Mouse (Mus musculus) limb, embryonic 15.5 days (tissue): Measurements from ENCODE around the gene Hist1h4c. TPM values are rescaled to one million over a fixed set of nuclear protein-coding genes. Genes with fewer than 3 reads are reported as not detected.
"Not testable (repeated sequence)": the region's sequence is repeated elsewhere in the genome, so short reads cannot be mapped to it uniquely, and the experiment has no call there.

Source experiments
- ATAC-seq: fragments of 200-750 bp; cut with Nextera tagmentation; 2 replicates; pipeline ENCODE4 v1.8.0; 2017; ENCODE audit warnings: low read depth, moderate TSS enrichment; ENCODE audit not compliant: insufficient number of reproducible peaks, low FRiP score, low TSS enrichment
- H3K27ac ChIP-seq: fragments of 300-500 bp; sonication (generic); 2 replicates; pipeline ENCODE4 v1.5.1; 2015; ENCODE audit warnings: moderate library complexity, mild to moderate bottlenecking, inconsistent platforms
- H3K27me3 ChIP-seq: fragments of 300-500 bp; sonication (generic); 2 replicates; pipeline ENCODE4 v1.6.1; 2015; ENCODE audit warnings: inconsistent platforms
- H3K36me3 ChIP-seq: fragments of 300-500 bp; sonication (generic); 2 replicates; pipeline ENCODE4 v1.6.1; 2015; ENCODE audit warnings: inconsistent platforms
- H3K4me1 ChIP-seq: fragments of 300-500 bp; sonication (generic); 2 replicates; pipeline ENCODE4 v1.6.1; 2015; ENCODE audit warnings: inconsistent platforms
- H3K4me2 ChIP-seq: fragments of 300-500 bp; sonication (generic); 2 replicates; pipeline ENCODE4 v1.6.1; 2015; ENCODE audit warnings: mild to moderate bottlenecking, inconsistent platforms
- H3K4me3 ChIP-seq: fragments of 300-500 bp; sonication (generic); 2 replicates; pipeline ENCODE4 v1.5.1; 2015; ENCODE audit warnings: mild to moderate bottlenecking, inconsistent platforms
- H3K9ac ChIP-seq: fragments of 300-500 bp; sonication (generic); 2 replicates; pipeline ENCODE4 v1.6.1; 2015; ENCODE audit warnings: inconsistent platforms
- H3K9me3 ChIP-seq: fragments of 300-500 bp; sonication (generic); 2 replicates; pipeline ENCODE4 v1.6.1; 2016; ENCODE audit warnings: inconsistent platforms
- whole genome bisulfite sequencing: fragments of 180-500 bp; shearing (Covaris S2); methylation state at CpG from one replicate; pipeline ENCODE4 v1.1.7; 2015; 5-methylcytosine and 5-hydroxymethylcytosine counted together
- polyA plus RNA-seq: library from polyadenylated mRNA; unstranded; fragments of >200 nt; fragmentation: Nextera tagmentation; extraction: Ambion mirVana; gene quantifications from 2 replicates; pipeline ENCODE4 v1.2.1, GENCODE M21; 2015

Gene Hist1h4c
- polyA plus RNA-seq, 1 experiment from 2014 or later, result 4.0 TPM

DNA sequence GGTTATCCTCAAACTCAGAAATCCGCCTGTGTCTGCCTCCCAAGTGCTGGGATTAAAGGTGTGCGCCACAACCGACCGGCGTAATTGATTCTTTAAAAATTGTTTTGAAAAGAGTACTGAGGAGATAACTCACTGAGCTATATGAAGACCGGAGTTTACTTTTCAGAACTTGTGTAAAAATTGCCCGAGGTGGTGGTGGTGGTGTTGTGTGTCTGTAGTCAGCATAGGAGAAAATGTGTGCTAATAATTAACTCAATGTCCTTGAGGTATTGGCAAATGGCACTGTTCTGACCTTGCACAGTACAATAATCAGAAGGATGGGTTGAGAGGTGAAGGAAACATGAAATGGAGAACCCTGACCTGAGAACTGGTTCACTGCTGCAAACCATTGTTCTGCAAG, 10.3 kb downstream of the Hist1h4c start:
- WGBS, result 89% methylated on average over 7 of the region's 7 CpGs

GRCm38 (mm10) chr13:23687181-23687580, 11.1 kb downstream of the Hist1h4c start:
- Histone ChIP-seq H3K36me3 (no peaks in the 10 kb centered on the region), H3K9me3 (no peaks in the 10 kb centered on the region), H3K4me2 (no peak overlapping the region), H3K4me1 (peaks cover 3% of the 10 kb centered on the region; the same call in 1 of the 2 replicates), H3K27ac (no peak overlapping the region), H3K9ac (no peak overlapping the region), H3K27me3 (no peaks in the 10 kb centered on the region), H3K4me3 (no peak overlapping the region)
- 69% methylated on average over 4 of the region's 4 CpGs for WGBS
- ATAC-seq, result no peak

More for the DNA sequence above, 10.3 kb downstream of the Hist1h4c start:
- H3K4me2 ChIP-seq, result no peak overlapping the region
- no peak overlapping the region for H3K9ac ChIP-seq
- H3K4me3 ChIP-seq, result no peak overlapping the region
- H3K9me3 ChIP-seq, result no peaks in the 10 kb centered on the region
- ATAC-seq, result no peak
- H3K27ac ChIP-seq, result no peak overlapping the region
- no peaks in the 10 kb centered on the region for H3K36me3 ChIP-seq
- H3K27me3 ChIP-seq, result no peaks in the 10 kb centered on the region
- H3K4me1 ChIP-seq, result no peaks in the 10 kb centered on the region; the same call in 1 of the 2 replicates

DNA sequence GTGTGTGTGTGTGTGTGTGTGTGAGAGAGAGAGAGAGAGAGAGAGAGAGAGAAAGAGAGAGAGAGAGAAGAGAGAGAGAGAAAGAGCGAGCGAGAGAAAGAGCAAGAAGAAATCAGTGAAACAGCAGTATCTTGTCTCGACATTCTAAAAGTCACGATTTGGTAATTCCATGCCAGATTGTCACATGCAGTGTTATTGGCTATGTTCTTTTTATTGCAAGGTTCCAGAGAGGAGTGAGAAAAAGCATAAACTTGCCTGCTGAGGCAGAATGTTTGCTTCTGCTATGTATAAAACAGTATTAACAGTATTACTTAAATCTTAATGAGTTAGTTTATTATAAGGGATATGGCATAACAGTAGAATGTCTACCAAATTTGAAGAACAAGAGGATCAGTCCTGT, 12.3 kb downstream of the Hist1h4c start:
- WGBS, result 35% methylated on average over 4 of the region's 4 CpGs
- Histone ChIP-seq H3K9me3 (no peaks in the 10 kb centered on the region), H3K27ac (peak overlapping the region; percentile 97), H3K36me3 (no peaks in the 10 kb centered on the region), H3K27me3 (no peaks in the 10 kb centered on the region), H3K4me3 (peak overlapping the region; percentile 46), H3K9ac (peak overlapping the region; percentile 23; the same call in 1 of the 2 replicates), H3K4me1 (peaks cover 3% of the 10 kb centered on the region; the same call in 1 of the 2 replicates), H3K4me2 (peak overlapping the region; percentile 63)
- no peak for ATAC-seq

- H3K4me1 ChIP-seq, result peaks cover 3% of the 10 kb centered on the region; the same call in 1 of the 2 replicates
- peak overlapping the region; percentile 46 for H3K4me3 ChIP-seq
- no peaks in the 10 kb centered on the region for H3K36me3 ChIP-seq
- WGBS, result 5% methylated on average over 15 of the region's 15 CpGs
- no peak for ATAC-seq
- H3K27ac ChIP-seq, result peak overlapping the region; percentile 97
- H3K9me3 ChIP-seq, result no peaks in the 10 kb centered on the region
- peak overlapping the region; percentile 63 for H3K4me2 ChIP-seq
- H3K27me3 ChIP-seq, result no peaks in the 10 kb centered on the region
- H3K9ac ChIP-seq, result peak overlapping the region; percentile 40
These were observed 13.0 kb downstream of the Hist1h4c start for GRCm38 (mm10) chr13:23685121-23685861.

DNA sequence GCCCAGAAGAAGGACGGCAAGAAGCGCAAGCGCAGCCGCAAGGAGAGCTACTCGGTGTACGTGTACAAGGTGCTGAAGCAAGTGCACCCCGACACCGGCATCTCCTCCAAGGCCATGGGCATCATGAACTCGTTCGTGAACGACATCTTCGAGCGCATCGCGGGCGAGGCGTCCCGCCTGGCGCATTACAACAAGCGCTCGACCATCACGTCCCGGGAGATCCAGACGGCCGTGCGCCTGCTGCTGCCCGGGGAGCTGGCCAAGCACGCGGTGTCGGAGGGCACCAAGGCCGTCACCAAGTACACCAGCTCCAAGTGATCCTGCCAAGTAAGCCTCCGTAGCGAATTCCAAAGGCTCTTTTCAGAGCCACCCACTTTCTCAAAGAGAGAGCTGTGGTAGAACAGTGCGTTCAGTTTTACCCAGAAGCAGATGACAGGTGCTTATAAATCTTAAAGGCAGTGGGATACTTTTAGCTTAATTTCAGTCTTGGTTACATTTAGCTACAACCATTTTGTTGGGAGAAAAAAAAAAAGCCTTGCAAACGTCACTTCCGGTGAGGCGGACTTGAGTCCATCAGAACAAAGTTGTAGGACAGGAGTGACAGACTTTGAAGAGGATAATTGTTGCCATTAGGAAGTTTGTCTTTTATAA, 13.8 kb downstream of the Hist1h4c start:
- Histone ChIP-seq H3K27ac (peak overlapping the region; percentile 97), H3K4me3 (peak overlapping the region; percentile 46), H3K4me2 (peak overlapping the region; percentile 63), H3K9ac (peak overlapping the region; percentile 40)
- H3K27me3 ChIP-seq, H3K9me3 ChIP-seq, H3K36me3 ChIP-seq, H3K4me1 ChIP-seq: not testable (repeated sequence)
- ATAC-seq, result 0 out of 2 replicates have a peak, but pooled peaks have one; percentile 4
- WGBS, result 0% methylated on average over 20 of the region's 37 CpGs

GRCm38 (mm10) chr13:23683755-23684281, 14.4 kb downstream of the Hist1h4c start, which contains the start of the genes Hist1h2ac and Hist1h2bc:
Hist1h2ac (minus strand) TSS chr13:23683948.
Hist1h2bc (plus strand) TSS chr13:23684199.
- Histone ChIP-seq H3K9me3 (no peaks in the 10 kb centered on the region), H3K27ac (peak within 1 kb of the TSS; percentile 97), H3K4me3 (peak within 1 kb of the TSS; percentile 46), H3K27me3 (no peaks in the 10 kb centered on the region), H3K4me2 (peak within 1 kb of the TSS; percentile 63), H3K4me1 (peaks cover 3% of the 10 kb centered on the region; the same call in 1 of the 2 replicates), H3K36me3 (no peaks in the 10 kb centered on the region), H3K9ac (peak within 1 kb of the TSS; percentile 40)
- under 1% methylated on average over 32 of the region's 32 CpGs for WGBS
- ATAC-seq, result peak; percentile 94

DNA sequence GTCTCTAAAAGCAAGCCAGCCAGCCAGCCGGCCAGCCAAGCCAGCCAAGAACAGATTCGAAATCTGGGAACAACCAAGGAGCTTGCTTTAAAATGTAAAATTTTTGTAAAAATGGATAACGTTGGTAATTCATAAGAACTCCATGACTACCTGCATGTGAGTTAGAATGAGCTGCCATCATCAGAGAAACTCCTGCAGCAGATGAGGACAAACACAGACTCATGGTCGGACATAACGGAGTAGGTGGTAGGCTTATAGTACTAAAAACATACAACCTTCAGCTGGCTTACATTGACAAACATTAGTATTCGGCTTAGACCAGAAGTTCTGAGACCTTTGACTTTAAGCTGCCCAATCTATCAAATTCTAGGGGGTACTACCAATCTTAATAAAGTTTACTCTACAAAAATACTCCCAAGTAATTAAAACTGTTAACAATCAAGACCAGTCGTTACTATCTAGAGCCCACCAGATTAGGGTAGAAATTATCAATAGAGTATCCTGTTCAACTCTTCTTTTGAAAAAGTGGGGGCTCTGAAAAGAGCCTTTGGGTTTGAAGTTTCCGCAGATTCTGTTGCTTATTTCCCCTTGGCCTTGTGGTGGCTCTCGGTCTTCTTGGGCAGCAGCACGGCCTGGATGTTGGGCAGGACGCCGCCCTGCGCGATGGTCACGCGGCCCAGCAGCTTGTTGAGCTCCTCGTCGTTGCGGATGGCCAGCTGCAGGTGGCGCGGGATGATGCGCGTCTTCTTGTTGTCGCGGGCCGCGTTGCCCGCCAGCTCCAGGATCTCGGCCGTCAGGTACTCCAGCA, 15.1 kb downstream of the Hist1h4c start:
- 10% methylated on average over 14 of the region's 30 CpGs for WGBS
- H3K27me3 ChIP-seq, H3K36me3 ChIP-seq, ATAC-seq, H3K9me3 ChIP-seq, H3K4me1 ChIP-seq: not testable (repeated sequence)
- Histone ChIP-seq H3K9ac (peak overlapping the region; percentile 15), H3K4me3 (peak overlapping the region; percentile 46), H3K4me2 (peak overlapping the region; percentile 54), H3K27ac (peak overlapping the region; percentile 92)

DNA sequence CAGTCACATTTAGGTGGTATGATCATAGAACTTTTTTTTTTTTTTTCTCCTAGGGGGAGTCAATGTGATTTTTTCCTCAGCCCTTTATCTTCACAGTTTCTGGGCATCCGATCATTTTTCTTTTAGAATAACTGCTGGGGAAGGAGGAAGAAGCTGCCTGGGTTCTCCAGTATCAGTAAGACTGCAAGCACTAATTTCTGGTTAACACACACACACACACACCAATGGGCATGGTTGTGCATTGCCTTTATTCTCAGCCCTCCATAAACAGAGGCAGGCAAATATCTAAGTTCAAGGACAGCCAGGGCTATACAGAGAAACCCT, 15.7 kb downstream of the Hist1h4c start:
- 35% methylated on average over 1 of the region's 1 CpGs for WGBS
- Histone ChIP-seq H3K4me3 (peak overlapping the region; percentile 46), H3K9me3 (no peaks in the 10 kb centered on the region), H3K27me3 (no peaks in the 10 kb centered on the region), H3K27ac (peak overlapping the region; percentile 92), H3K4me2 (peak overlapping the region; percentile 54), H3K36me3 (no peaks in the 10 kb centered on the region), H3K9ac (peak overlapping the region; percentile 15), H3K4me1 (peaks cover 3% of the 10 kb centered on the region; the same call in 1 of the 2 replicates)
- ATAC-seq, result no peak

DNA sequence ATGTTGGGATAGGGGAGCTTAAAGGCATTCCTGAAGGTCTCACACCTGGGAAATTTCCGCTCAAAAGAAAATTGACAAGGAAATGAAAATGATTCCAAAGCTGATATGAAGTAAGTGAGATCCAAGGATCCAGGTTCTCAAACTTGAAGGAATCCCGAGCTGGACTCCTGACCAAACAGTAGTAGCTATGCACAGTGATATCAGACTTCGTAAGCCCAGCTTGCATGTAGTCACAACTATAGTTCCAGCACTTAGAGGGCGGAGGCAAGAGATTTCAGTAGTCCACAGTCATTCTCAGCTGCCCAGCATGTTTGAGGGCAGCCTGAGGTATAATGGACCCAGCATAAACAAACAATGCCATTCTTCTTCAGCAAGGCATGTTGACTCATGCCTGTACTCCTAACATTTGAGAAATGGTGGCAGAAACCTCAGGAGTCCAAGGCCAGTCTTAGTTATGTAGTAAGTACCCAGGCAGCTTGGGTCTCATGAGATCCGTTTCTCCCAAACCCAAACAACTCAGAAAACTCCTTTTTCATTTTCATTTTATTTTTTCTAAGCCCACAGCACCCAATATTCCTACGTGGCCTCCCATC, 16.2 kb downstream of the Hist1h4c start:
- WGBS, result 84% methylated on average over 6 of the region's 6 CpGs
- H3K27ac ChIP-seq, result no peak overlapping the region
- H3K4me1 ChIP-seq, result peaks cover 3% of the 10 kb centered on the region; the same call in 1 of the 2 replicates
- no peak overlapping the region for H3K9ac ChIP-seq
- H3K9me3 ChIP-seq, result no peaks in the 10 kb centered on the region
- H3K36me3 ChIP-seq, result no peaks in the 10 kb centered on the region
- no peak for ATAC-seq
- no peaks in the 10 kb centered on the region for H3K27me3 ChIP-seq
- H3K4me2 ChIP-seq, result no peak overlapping the region
- no peak overlapping the region for H3K4me3 ChIP-seq

- Histone ChIP-seq H3K27ac (no peak overlapping the region), H3K36me3 (no peaks in the 10 kb centered on the region), H3K4me2 (no peak overlapping the region), H3K27me3 (no peaks in the 10 kb centered on the region), H3K4me1 (no peaks in the 10 kb centered on the region), H3K4me3 (no peak overlapping the region), H3K9me3 (no peaks in the 10 kb centered on the region), H3K9ac (no peak overlapping the region)
- 86% methylated on average over 3 of the region's 3 CpGs for WGBS
- no peak for ATAC-seq
These were observed 35.7 kb downstream of the Hist1h4c start for GRCm38 (mm10) chr13:23662536-23662935.

DNA sequence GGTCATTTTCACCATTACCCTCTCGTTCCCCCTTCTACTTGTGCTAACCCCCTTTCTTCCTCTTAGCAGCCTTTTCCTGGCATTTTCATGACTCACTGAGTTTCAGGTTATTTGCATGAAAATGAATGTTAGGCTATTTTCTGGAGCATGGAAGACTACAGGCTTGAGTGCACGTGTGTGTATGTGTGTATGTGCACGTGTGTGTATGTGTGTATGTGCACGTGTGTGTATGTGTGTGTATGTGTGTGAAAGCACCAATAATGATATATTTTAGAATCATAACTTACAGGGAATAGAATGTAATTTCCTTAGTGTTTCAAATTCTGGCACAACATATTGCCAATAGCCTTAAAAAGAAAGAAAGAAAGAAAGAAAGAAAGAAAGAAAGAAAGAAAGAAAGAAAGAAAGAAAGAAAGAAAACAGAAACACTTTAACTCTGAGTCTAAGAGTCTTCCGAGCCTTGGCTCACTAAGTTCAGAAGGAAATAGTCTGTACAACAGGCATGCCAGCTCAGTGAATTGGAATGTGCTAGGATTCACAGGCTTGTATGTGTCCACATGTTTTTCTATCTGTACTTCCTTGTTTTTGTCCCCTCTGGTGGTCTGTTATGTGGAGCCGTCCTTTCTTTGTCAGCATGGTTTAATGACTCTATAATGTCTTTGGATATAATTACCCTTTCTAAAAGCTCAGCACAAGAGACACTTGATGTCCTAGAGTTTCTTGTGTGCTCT, 38.5 kb downstream of the Hist1h4c start:
- no peak for ATAC-seq
- Histone ChIP-seq H3K9me3 (no peaks in the 10 kb centered on the region), H3K4me3 (no peak overlapping the region), H3K36me3 (no peaks in the 10 kb centered on the region), H3K4me1 (no peaks in the 10 kb centered on the region), H3K27me3 (no peaks in the 10 kb centered on the region), H3K4me2 (no peak overlapping the region), H3K27ac (no peak overlapping the region), H3K9ac (no peak overlapping the region)
- WGBS, result 69% methylated on average over 6 of the region's 6 CpGs
